Mouse (Mus musculus) lung, adult 2 months (tissue): Measurements from ENCODE around the gene Cdc27.

Experiments used
- CTCF ChIP-seq: fragments of 200-500 bp; IDR thresholded peaks from 2 replicates; pipeline ENCODE4 v1.5.1; 2011; ENCODE audit warnings: mild to moderate bottlenecking, low read length, control low read depth; ENCODE audit not compliant: insufficient read depth
- POLR2A ChIP-seq: fragments of 200-500 bp; IDR thresholded peaks from 2 replicates; pipeline ENCODE4 v1.6.1; 2011; ENCODE audit warnings: low read depth, mild to moderate bottlenecking, control low read depth, low read length, borderline replicate concordance; ENCODE audit errors: extremely low read depth

DNA sequence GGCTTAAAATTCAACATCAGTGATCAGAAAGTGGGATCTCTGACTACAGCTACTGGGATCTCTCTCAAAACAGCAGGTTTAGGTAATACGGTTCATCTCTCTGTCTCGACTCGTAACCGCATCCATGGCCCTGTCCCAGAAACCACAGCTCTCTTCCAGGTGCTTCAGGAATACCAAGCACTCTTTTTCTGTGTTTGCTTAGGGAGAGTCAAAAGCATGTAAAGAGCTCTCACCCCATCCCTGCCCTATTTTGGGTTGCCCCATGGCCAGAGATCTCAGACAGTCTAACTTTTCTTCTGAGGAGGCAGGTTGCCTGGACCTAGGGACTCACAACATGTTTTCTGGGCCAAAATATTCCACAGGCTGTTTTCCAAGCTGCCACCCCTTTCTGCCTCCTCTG, 17.9 kb upstream of the Cdc27 start:
- TF ChIP-seq CTCF (no peak), POLR2A (no peak)
